Mouse (Mus musculus) CH12.LX (cell line): Measurements from ENCODE around the gene Ube2i. TPM values are rescaled to one million over a fixed set of nuclear protein-coding genes. Genes with fewer than 3 reads are reported as not detected.
A peak's percentile ranks its signal among the peaks of the same experiment; 100 is the strongest.

Experiments
- DNase-seq: peaks from one replicate; pipeline ENCODE4 v3.0.0-alpha.2; 2013; ENCODE audit errors: extremely low read depth
- H3K27ac ChIP-seq: 2 replicates; pipeline ENCODE4 v1.5.1; 2012; ENCODE audit warnings: low read depth, mild to moderate bottlenecking, control low read depth, moderate library complexity; ENCODE audit not compliant: insufficient read depth
- H3K27me3 ChIP-seq: replicated peaks from 2 replicates; pipeline ENCODE3; 2012; ENCODE audit warnings: inconsistent platforms
- H3K36me3 ChIP-seq, 2 experiments: replicated peaks in 1 of 2; 2 replicates each; pipeline versions ENCODE3 to v1.6.1; 2012; ENCODE audit warnings: inconsistent platforms in 1 of 2, low read length in 1 of 2, mild to moderate bottlenecking in 1 of 2, mixed read lengths in 1 of 2, moderate library complexity in 1 of 2; ENCODE audit not compliant: control insufficient read depth in 1 of 2, insufficient read depth in 1 of 2
- H3K4me1 ChIP-seq, 2 experiments: 2 replicates each; pipeline ENCODE4 v1.6.1; 2012; ENCODE audit warnings: inconsistent platforms in 1 of 2, moderate library complexity in 1 of 2; ENCODE audit not compliant: insufficient read depth in 2 of 2, control insufficient read depth in 1 of 2
- H3K4me2 ChIP-seq: 2 replicates; pipeline ENCODE4 v1.6.1; 2012; ENCODE audit warnings: low read depth, mild to moderate bottlenecking, control low read depth; ENCODE audit not compliant: poor library complexity, insufficient read depth, severe bottlenecking
- H3K4me3 ChIP-seq, 3 experiments: fragments of 150-350 bp in 1 of 3; sonication (generic) in 1 of 3; replicated peaks in 1 of 3; 2 replicates each; pipeline versions ENCODE3 to v1.5.1; 2011 to 2012; ENCODE audit warnings: low read depth in 2 of 3, low read length in 2 of 3, mild to moderate bottlenecking in 2 of 3, moderate library complexity in 2 of 3, control low read depth in 1 of 3, improper control_type of control experiment in 1 of 3, inconsistent platforms in 1 of 3, mixed read lengths in 1 of 3; ENCODE audit not compliant: poor library complexity in 1 of 3
- H3K79me2 ChIP-seq: replicated peaks from 2 replicates; pipeline ENCODE4 v1.6.1; 2012; ENCODE audit warnings: mild to moderate bottlenecking, moderate library complexity; ENCODE audit not compliant: control insufficient read depth, poor library complexity, insufficient read depth, severe bottlenecking; ENCODE audit errors: extremely low read depth
- H3K9ac ChIP-seq: 2 replicates; pipeline ENCODE4 v1.6.1; 2012; ENCODE audit warnings: low read depth, mild to moderate bottlenecking, control low read depth, moderate library complexity; ENCODE audit not compliant: insufficient read depth
- H3K9me3 ChIP-seq: replicated peaks from 2 replicates; pipeline ENCODE3; 2012; ENCODE audit warnings: low read length, inconsistent platforms, mixed read lengths
- CHD2 ChIP-seq: IDR thresholded peaks from 2 replicates; pipeline ENCODE4 v1.6.1; 2011; ENCODE audit warnings: low read length, improper control_type of control experiment
- CTCF ChIP-seq, 2 experiments: IDR thresholded peaks in 1 of 2; conservative IDR thresholded peaks in 1 of 2; 2 replicates each; pipeline ENCODE4 v1.5.1; 2011 to 2012; ENCODE audit warnings: low read depth in 2 of 2, low read length in 2 of 2, improper control_type of control experiment in 1 of 2, inconsistent platforms in 1 of 2, mild to moderate bottlenecking in 1 of 2, moderate library complexity in 1 of 2
- E2F4 ChIP-seq: IDR thresholded peaks from 2 replicates; pipeline ENCODE4 v1.6.1; 2011; ENCODE audit warnings: low read depth, low read length, improper control_type of control experiment; ENCODE audit not compliant: insufficient replicate concordance
- EP300 ChIP-seq: IDR thresholded peaks from 2 replicates; pipeline ENCODE4 v1.6.1; 2011; ENCODE audit warnings: low read length, improper control_type of control experiment
- GABPA ChIP-seq: IDR thresholded peaks from 2 replicates; pipeline ENCODE4 v1.6.1; 2012; ENCODE audit warnings: low read depth, low read length, improper control_type of control experiment, inconsistent platforms; ENCODE audit not compliant: insufficient replicate concordance
- JUND ChIP-seq: conservative IDR thresholded peaks from 2 replicates; pipeline ENCODE4 v1.6.1; 2011; ENCODE audit warnings: low read depth, low read length, improper control_type of control experiment
- MAX ChIP-seq: IDR thresholded peaks from 2 replicates; pipeline ENCODE4 v1.6.1; 2011; ENCODE audit warnings: low read length, improper control_type of control experiment
- MAZ ChIP-seq: IDR thresholded peaks from 2 replicates; pipeline ENCODE4 v1.6.1; 2012; ENCODE audit warnings: low read depth, mild to moderate bottlenecking, inconsistent platforms, low read length, improper control_type of control experiment, moderate library complexity
- MEF2A ChIP-seq: IDR thresholded peaks from 2 replicates; pipeline ENCODE4 v1.6.1; 2014; ENCODE audit warnings: low read depth, mild to moderate bottlenecking, inconsistent platforms, low read length, improper control_type of control experiment, borderline replicate concordance
- NELFE ChIP-seq: IDR thresholded peaks from 2 replicates; pipeline ENCODE4 v1.6.1; 2011; ENCODE audit warnings: low read depth, low read length, improper control_type of control experiment
- POLR2AphosphoS2 ChIP-seq: IDR thresholded peaks from 2 replicates; pipeline ENCODE4 v1.6.1; 2011; ENCODE audit warnings: low read depth, low read length, improper control_type of control experiment
- RAD21 ChIP-seq: IDR thresholded peaks from 2 replicates; pipeline ENCODE4 v1.6.1; 2011; ENCODE audit warnings: low read depth, mild to moderate bottlenecking, low read length, improper control_type of control experiment, moderate library complexity
- RCOR1 ChIP-seq: conservative IDR thresholded peaks from 2 replicates; pipeline ENCODE4 v1.6.1; 2012; ENCODE audit warnings: low read depth, mild to moderate bottlenecking, inconsistent platforms, low read length, improper control_type of control experiment
- SIN3A ChIP-seq: IDR thresholded peaks from 2 replicates; pipeline ENCODE4 v1.6.1; 2012; ENCODE audit warnings: low read length, improper control_type of control experiment, inconsistent platforms
- SMC3 ChIP-seq: IDR thresholded peaks from 2 replicates; pipeline ENCODE4 v1.6.1; 2011; ENCODE audit warnings: low read depth, low read length, improper control_type of control experiment
- UBTF ChIP-seq: IDR thresholded peaks from 2 replicates; pipeline ENCODE4 v1.6.1; 2012; ENCODE audit warnings: low read depth, mild to moderate bottlenecking, inconsistent platforms, low read length, improper control_type of control experiment, moderate library complexity
- USF1 ChIP-seq: IDR thresholded peaks from 2 replicates; pipeline ENCODE4 v1.6.1; 2014; ENCODE audit warnings: low read depth, mild to moderate bottlenecking, inconsistent platforms, low read length, improper control_type of control experiment
- ZC3H11A ChIP-seq: IDR thresholded peaks from 2 replicates; pipeline ENCODE4 v1.6.1; 2012; ENCODE audit warnings: low read depth, mild to moderate bottlenecking, inconsistent platforms, low read length, improper control_type of control experiment
- ZKSCAN1 ChIP-seq: IDR thresholded peaks from 2 replicates; pipeline ENCODE4 v1.6.1; 2012; ENCODE audit warnings: low read depth, inconsistent platforms, low read length, improper control_type of control experiment, borderline replicate concordance
- ZMIZ1 ChIP-seq: IDR thresholded peaks from 2 replicates; pipeline ENCODE4 v1.6.1; 2012; ENCODE audit warnings: low read depth, mild to moderate bottlenecking, inconsistent platforms, low read length, improper control_type of control experiment
- ZNF384 ChIP-seq: IDR thresholded peaks from 2 replicates; pipeline ENCODE4 v1.6.1; 2012; ENCODE audit warnings: low read depth, low read length, improper control_type of control experiment, inconsistent platforms
- dilution Hi-C: fragments of 300-500 bp; cut with MboI; formaldehyde crosslinking; loops from 2 replicates; pipeline ENCODE4 v1.14.3; 2020; ENCODE audit warnings: low sequenced_read_pairs; ENCODE audit not compliant: extremely low pct_unique_long_range_greater_than_20kb, extremely low pct_ligation_motif_present
- in situ Hi-C: fragments of 300-500 bp; cut with MboI; formaldehyde crosslinking; loops from 3 replicates; pipeline ENCODE4 v1.14.3; 2019; ENCODE audit warnings: low sequenced_read_pairs, low pct_ligation_motif_present, low pct_unique_long_range_greater_than_20kb, mixed read lengths
- polyA plus RNA-seq: library from polyadenylated mRNA; unstranded; fragments of >175 nt; gene quantifications from 2 replicates; pipeline ENCODE4 v1.2.1, GENCODE M21; 2012; ENCODE audit warnings: low read depth; ENCODE audit not compliant: insufficient read length
- total RNA-seq, 2 experiments: library from RNA; depleted of rRNA; stranded (reverse); fragments of 300-350 nt in 1 of 2; fragments of >200 nt in 1 of 2; gene quantifications; 2 replicates each; pipeline ENCODE4 v1.2.3; 2012 to 2014

The Ube2i gene
- total and polyA plus RNA-seq, 3 experiments, result 356 to 731 (median 578) TPM

DNA sequence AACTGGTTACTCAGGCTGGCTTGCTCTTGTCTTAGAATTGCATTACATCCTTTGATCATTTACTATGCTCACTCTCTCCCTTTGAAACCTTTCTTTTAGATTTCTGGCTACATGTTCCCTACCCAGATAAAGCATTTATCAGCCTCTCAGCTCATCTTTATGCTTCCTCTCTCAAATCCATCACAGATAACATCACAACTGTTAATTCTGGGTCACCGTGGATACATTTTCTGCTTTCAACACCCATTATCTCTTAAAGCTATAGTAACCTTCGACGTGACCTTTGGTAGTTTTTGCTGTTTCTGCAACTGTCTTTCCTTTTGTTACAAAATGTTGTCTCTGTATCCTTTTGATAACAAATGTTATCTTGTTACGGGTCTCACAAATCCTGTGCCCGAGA is 19.1 kb upstream of the Ube2i start:
- H3K4me2 ChIP-seq, result no peak overlapping the region
- no peaks in the 10 kb centered on the region for H3K36me3 ChIP-seq
- in situ Hi-C loops, result no loop called here
- H3K4me1 ChIP-seq, result peaks cover 4% of the 10 kb centered on the region in 2 experiments; a peak in 3 of 4 replicates
- peaks cover 76% of the 10 kb centered on the region for H3K27me3 ChIP-seq
- no peak overlapping the region for H3K9ac ChIP-seq
- H3K9me3 ChIP-seq, result no peaks in the 10 kb centered on the region
- no peak overlapping the region for H3K4me3 ChIP-seq
- DNase-seq, result no peak
- H3K79me2 ChIP-seq, result no peaks in the 10 kb centered on the region
- no peak overlapping the region for H3K27ac ChIP-seq
- dilution Hi-C loops, result no loop called here
- TF ChIP-seq POLR2AphosphoS2 (no peak), USF1 (no peak), ZMIZ1 (no peak), MAZ (no peak), NELFE (no peak), E2F4 (no peak), CHD2 (no peak), ZKSCAN1 (no peak), RCOR1 (no peak), ZNF384 (no peak), CTCF (conservative IDR thresholded peaks at IDR 0.05 in 1 of 2, IDR thresholded peaks at IDR 0.05 in 1 of 2; ENCODE audit: low read depth in 2 of 2, low read length in 2 of 2) (no peak), GABPA (no peak), JUND (no peak), MEF2A (no peak), EP300 (no peak), SIN3A (no peak), MAX (no peak), UBTF (no peak)

GRCm38 (mm10) chr17:25290411-25290810 is 16.0 kb upstream of the Ube2i start:
- no peak overlapping the region for H3K4me3 ChIP-seq
- dilution Hi-C loops, result no loop called here
- no peak for DNase-seq
- H3K9ac ChIP-seq, result no peak overlapping the region
- in situ Hi-C loops, result no loop called here
- H3K27ac ChIP-seq, result no peak overlapping the region
- H3K36me3 ChIP-seq, result no peaks in the 10 kb centered on the region
- H3K4me2 ChIP-seq, result no peak overlapping the region
- TF ChIP-seq SMC3, result peak; percentile 11; the same call in 1 of the 2 replicates
- TF ChIP-seq RAD21, result peak; percentile 26
- peak in 1 of 2 experiments; percentile 51; a peak in 2 of 4 replicates for TF ChIP-seq CTCF (conservative IDR thresholded peaks at IDR 0.05 in 1 of 2, IDR thresholded peaks at IDR 0.05 in 1 of 2; ENCODE audit: low read depth in 2 of 2, low read length in 2 of 2)
- TF ChIP-seq ZC3H11A, result no peak
- H3K27me3 ChIP-seq, result peaks cover 53% of the 10 kb centered on the region
- H3K79me2 ChIP-seq, result no peaks in the 10 kb centered on the region
- H3K9me3 ChIP-seq, result peaks cover 3% of the 10 kb centered on the region
- H3K4me1 ChIP-seq, result no peaks in the 10 kb centered on the region
